Mouse (Mus musculus) adrenal gland, adult 2 months (tissue): ENCODE data around the gene Rad50. TPM values are rescaled to one million over a fixed set of nuclear protein-coding genes. Genes with fewer than 3 reads are reported as not detected.
A peak's percentile ranks its signal among the peaks of the same experiment; 100 is the strongest.

ENCODE experiments used
- DNase-seq: peaks from one replicate; pipeline ENCODE4 v3.0.0; 2021
- polyA plus RNA-seq: library from polyadenylated mRNA; depleted of rRNA; stranded (reverse); fragments of >200 nt; gene quantifications from 2 replicates; pipeline ENCODE4 v1.2.3, GENCODE M21; 2012
- total RNA-seq, 2 experiments: library from RNA; stranded (reverse); gene quantifications; 2 replicates each; pipeline ENCODE4 v1.2.3; 2021

Gene Rad50
- total and polyA plus RNA-seq, 3 experiments = 3.6 to 13.8 (median 11.6) TPM

DNA sequence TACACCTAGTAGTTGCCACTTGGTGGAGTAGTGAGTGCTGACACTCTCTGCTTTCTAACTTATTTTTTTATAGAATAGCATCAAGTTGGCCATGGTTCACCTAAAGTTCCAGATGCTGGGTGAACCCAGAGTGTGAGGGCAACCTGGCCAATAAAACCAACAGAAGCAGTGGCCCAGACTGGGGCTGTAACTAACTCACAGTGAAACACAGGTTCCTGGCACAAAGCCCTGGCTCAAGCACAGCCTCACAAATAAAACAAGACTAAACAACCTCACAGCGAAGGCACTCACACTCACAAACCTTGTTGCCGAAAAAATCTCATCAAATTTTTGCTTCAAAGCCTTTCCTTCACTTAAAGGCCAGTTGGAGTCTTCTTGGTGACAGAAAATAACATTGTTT is 8.6 kb downstream of the Rad50 start:
- DNase-seq = no peak

DNA sequence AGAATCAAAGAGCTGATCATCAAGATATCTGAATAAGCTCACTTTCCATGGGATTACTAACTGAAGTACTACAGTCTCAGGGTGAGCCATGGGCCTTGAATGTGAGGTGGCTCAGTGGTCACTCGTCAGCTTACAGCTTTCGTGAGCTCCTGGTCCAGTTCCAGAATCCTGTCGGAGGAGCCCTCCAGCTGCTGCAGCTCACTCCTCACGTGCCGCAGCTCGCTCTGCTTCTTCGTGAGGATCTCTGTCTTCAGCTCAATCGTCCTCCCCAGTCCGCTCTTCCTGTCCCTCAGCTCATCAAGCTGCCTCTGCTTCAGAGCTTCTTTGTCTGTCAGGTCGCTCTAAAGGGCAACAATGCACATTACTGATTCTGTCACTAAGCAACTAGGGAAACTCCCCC is 15.1 kb downstream of the Rad50 start:
- no peak for DNase-seq

DNA sequence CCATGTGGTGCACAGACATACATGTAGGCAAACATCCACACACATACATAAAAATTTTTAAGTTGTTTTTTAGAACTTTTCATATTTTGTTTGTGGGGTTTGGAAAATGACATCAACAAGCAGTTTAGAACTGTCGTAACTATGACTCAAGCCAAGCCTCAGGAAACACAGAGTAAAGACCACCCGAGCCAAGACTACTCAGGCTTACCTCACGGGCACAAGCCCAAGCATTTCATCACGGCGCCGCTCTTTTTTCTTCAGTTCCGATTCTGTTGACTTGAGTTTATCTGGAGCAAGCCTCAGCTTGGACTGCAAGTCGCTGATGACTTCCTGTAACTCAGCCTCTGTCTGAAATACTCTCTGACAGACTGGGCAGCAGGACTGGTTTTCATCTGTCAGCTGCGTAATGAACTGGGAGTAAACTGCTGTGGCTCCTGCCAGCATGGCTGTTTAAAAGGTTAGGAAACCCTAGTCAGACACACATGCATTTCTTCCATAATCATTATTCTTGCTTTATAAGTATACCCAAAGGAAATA is 24.1 kb downstream of the Rad50 start:
- no peak for DNase-seq

DNA sequence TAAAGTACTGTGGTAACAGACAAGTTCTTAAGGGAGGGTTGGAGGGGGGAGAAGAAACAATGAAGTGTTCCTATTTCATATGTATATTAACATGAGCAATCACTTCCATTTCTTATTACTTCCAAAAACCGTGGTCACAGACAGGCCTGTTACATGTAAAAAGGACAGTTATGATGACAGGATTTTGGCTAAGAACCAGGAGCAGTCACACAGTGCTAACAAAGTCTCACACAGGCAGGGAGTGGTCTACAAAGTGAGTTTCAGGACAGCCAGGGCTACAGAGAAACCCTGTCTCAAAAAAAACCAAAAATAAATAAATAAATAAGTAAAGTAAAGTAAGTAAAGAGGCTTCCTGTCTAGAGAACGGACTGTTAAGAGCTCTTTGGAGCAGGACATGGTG is 24.9 kb downstream of the Rad50 start:
- no peak for DNase-seq

DNA sequence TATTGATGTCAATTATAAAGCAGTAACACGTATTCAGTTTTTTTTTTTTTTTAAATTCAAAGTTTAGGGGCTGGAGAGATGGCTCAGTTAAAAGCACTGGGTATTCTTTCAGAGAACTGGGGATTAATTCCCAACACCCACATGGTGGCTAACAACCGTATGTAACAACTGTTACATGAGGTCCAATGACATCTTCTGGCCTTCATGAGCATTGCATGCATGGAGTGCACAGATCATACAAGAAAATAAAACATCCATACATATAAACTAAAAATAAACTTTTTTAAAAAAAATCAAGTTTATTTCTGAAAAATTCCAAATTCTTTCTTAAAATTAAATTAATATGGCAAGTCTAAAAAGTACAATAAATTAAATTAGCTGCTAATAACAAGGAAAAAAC is 25.4 kb downstream of the Rad50 start:
- DNase-seq = no peak

DNA sequence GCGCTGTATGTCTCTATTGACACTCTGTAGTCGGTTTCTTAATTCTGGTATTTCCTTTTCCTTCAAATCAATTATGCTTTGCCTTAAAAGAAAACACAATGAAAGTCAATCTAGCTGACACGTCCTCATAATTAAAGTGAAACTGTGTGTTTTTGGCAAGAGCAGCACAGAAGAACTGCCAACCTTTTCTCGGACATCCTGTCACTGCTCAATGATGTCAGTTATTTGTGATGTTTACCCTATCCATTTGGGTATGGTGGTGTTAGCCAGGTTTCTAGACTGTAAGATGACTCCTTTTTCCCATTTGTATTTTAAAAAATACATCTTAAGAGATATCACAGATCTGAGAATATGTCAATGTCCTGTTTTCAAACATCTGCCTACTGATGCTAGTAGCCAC is 27.0 kb downstream of the Rad50 start:
- no peak for DNase-seq

DNA sequence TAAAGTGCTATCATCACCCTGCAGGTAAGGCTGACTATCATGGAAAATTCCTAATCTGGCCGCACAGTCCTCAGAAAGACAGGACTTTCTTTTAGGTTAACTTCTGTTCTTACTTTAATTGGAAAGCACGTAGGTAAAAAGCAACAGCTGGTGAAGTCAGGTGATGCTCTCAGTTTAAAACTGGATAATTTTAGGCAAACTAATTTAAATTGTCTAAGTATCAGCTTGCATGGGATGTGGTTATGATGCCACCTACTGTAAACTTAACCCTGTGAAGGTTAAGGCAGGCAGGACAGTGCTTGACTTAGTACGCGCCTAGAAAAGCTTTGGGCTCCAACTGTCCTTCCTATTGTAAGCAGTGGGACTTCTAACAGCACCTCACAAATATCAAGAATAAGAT is 35.7 kb downstream of the Rad50 start:
- DNase-seq = no peak

DNA sequence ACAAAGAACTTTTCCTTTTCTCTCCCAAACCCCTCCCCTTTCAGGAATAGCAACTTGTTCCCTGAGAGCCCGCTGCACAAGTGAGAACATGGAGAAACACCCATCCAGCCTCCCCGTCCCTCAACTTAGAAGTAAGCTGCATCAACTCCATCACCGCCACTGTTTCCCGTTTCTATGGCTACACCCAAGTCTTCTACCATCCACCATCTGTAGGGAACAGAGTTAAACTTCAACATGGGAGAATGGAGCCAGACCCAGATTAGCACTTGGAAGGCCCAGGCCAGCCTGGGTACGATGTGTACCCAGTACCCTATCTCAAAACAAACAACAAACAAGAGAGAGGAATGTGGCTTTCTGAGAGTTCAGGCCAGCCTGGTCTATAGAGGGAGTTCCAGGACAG is 43.0 kb downstream of the Rad50 start:
- DNase-seq = no peak

DNA sequence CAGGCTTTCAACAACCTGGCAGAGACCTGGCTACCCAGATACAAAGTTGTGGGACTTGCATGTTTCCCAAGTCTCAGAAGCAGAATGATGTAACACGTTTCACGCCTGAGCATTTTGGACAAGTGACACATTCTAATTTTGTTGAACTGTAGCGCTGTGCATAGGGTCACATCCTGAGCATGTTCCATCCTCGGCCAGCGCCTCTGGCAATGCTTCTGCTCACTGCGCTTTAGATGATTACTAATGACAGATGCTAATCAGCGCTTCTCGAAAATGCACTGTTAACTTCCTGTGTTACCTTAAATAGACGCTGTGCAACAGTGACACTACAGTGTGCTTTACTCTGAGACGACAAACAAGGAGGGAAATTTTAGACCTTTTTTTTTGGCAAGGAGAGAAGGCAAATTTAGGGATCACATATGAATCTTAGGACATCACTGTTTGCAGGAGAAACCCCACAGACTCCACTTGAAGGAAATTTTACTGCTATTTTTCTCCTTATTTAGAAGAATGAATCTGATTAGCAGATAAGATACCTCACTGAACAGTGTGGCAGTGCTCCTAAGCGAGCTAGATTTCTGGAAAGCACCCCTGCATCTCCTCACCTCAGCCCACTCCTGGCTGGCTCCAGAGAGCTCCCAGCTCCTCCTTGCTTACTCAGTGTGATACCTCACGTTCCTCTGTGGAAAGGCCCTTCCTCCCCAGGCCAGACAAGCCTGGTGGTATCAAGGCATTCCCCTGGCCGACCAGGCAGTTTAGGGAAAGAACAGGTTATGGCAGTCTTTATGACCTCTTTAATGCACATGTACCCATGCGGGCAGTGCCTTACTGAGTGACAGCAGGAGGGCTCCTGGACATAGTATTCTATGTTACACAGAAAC is 44.1 kb downstream of the Rad50 start:
- no peak for DNase-seq

DNA sequence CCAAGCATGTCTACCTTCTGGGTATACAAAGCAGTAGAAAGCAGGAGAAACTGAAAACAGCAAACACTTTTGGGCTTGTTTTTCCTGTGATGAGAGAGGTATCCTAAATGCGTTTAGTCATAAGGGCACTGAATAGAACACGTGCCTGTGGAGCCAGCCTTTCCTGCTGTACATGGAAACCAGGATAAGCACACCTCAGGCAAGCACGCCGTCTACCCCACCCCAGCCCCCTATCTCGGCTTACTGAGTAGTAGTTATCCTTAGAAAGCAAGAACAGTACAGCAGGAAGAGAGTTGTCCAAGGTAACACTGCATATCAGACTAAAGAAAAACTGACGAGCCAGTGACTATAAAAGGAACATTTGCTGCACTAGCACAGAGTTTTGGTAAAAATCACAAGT is 49.3 kb downstream of the Rad50 start:
- no peak for DNase-seq

DNA sequence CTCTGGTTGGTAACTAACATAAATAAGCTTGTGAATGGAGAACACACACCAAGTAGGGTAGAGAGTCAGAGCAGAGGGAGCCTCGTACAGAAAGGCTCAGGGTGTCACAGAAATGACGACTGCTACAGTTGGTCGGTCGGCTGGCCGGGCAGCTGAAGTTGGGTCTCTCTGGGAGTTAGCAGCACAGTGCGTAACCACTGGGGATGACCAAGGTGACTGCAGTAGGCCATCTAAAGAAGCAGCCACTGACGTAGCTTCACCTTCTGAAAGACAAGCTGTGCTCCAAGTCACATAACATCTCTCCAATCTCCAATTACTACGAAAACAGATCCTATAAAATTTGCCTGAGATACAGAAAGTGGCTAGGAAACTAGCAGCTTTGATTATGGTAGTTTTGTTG is 49.7 kb downstream of the Rad50 start:
- DNase-seq = no peak

DNA sequence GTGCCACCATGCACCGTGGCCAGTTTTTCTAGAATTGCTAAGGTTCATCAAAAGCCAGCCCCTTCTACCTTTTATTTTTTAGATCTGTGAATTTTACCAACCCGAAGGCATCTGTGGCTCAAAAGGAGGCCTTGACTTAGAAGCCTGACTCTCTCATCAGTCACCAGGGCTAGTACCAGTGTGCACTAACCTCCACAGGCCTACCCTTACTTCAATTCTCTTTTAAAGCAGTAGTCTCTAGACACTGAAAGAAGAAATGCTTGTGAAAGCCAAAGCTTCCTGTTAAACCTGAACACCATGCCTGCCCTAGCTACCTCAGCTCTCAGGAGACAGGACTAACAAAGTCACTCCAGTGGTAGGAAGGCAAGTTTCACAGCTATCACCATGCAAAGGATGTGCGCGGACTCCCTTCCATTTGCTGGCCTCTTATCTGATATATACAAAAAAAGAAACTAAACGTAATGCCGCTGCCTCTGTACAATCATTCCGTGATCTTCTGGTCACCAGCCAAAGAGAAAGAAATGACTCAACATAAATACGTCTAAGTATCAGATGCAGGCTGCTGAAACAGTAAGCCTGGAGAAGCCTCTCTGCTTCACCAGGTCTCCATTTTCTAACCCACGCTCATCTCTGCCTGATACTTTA is 50.4 kb downstream of the Rad50 start:
- peak; percentile 7 for DNase-seq

DNA sequence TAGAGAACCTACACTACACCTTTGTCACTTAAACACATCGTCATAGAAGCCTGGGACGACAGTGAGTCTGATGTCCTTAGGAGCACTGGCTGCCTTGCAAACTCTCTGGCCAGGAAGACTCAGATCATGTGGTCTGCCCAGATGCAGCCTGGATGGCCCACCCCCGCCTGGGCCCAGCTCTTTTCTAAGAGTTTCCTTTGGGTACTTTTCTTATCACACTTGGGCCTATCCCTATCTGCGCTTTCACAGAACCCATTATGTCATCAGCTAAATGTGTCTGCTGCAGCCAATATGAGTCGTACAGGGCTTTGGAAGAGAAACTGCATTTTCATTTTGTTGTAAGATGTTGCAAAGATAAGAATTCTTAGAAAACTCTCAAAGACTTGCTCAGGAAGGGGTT is 52.1 kb downstream of the Rad50 start:
- no peak for DNase-seq

DNA sequence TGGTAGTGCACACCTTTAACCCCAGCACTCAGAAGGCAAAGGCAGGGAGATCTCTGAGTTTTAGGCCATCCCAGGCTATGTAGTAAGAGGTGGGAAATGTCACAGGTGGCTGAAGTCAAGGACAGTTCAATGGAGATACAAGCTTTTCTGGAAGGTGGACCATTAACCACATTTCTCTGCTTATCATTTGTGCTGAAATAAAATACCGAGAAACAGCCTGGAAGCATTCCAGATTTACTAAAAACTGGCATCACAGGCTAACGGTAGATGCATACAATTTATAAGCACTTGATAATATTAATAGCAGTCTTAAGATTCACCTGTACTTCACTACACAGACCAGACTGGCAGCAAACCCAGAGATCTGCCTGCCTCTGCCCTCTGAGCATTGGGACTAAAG is 54.7 kb downstream of the Rad50 start:
- no peak for DNase-seq

DNA sequence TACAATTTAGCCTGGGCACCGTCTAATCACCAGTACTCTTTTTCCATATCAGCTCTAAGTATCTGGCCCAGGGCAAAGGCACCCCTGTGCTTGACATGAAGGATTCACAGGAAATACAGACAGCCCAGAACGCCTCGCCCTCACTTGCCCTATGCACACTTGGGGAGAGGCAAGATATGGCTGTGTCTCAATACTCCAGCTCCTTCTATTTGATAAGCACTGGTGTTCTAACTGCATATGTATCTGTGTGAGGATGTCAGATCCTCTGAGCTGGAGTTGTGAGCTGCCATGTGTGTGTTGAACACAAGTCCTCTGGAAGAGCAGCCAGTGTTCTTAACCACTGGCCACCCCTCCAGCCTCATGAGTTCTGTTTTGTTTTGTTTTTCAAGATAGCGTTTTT is 55.7 kb downstream of the Rad50 start:
- no peak for DNase-seq

DNA sequence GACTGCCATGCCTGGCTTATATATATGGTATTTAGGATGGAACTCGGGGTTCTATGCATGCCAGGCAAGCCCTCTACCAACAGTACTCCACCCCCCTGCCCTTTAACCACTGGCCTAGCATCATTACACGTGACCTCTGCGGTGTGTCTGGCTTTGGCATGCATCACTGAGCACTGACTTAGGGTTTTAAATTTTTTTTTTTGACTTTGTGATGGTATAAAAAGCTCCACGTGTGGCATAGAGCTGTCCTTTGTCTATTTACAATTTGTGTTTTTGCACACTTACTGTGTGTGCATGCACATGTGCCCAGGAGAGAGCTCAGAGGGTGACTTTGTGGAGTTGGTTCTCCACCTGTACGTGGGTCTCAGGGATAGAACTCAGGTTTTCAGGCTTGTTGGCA is 63.1 kb downstream of the Rad50 start:
- no peak for DNase-seq

DNA sequence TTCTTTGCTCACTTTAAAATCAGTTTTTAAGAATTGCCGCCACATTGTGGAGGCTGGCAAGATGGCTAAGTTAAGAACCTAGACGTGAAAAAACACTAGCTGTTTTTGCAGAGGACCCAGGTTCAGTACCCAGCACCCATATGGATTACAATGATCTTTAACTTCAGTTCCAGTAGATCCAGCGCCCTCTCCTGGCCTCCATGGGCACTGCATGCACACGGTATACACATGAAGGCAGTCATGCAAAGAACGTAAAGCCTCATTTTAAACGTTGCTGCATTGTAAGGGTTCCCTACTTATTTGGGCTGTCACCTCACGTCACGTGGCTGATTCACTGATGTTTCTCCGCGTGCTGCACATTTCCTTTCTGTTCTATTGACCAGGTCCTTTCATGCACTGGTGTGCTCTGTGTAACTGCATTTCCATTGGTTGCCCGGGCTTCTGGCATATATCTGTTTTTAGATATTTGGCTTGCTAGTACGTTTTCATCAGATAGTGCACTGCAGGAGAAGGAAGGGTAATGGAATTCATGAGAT is 64.3 kb downstream of the Rad50 start:
- DNase-seq = no peak

DNA sequence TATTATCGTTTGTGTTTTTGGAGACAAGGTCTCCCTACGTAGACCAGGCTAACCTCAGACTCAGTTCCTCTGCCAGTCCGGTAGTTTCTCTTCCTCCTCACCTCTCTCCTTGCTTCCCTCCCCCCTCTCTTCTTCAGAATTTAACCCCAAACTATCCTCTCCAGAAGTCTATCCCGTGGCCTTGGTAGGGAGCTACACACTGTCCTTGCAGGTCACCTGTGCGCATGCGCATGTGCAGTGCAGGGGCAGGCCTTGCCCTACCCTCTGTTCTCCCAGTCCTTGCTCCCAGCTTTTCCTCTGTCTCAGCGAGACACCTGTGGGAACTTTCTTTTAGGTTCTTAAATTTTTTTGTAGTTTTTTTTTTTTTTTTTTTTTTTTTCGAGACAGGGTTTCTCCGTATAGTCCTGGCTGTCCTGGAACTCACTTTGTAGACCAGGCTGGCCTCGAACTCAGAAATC is 69.3 kb downstream of the Rad50 start:
- no peak for DNase-seq

DNA sequence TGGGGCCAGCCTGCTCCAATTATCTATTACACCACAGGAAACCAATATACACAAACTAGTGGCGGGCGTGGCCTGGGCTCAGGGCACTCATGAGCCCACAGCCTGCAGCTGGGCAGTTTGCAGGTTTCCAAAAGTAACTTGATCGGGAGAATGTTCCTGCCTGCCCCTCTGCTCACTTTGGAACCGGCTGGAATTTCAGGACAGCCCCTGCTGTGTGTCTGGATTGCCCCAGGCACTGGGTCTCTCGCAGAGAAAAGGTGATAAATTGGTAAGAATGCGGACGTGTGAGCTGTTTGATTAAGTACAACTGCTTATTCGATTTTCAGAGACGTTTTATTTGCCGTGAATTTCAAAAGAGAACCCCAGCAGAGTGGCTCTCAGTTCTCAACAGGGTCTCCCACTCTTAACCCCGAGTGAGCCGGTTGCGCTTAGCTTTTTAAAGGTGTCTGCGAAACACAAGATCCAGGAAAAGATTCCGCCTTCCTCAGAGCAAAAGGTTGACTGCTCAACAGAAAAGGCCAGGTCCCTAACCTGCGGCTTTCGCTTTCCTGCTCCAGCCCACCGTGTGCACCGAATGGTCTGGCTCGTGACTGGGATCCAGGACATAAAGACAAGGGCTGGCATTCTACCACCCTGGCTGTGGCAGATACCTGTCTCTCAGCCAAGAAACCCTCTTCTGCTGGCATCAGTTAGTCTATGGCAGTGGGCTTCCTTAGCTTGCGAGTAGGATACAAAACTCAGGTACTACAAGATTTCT is 69.9 kb downstream of the Rad50 start:
- DNase-seq = no peak

DNA sequence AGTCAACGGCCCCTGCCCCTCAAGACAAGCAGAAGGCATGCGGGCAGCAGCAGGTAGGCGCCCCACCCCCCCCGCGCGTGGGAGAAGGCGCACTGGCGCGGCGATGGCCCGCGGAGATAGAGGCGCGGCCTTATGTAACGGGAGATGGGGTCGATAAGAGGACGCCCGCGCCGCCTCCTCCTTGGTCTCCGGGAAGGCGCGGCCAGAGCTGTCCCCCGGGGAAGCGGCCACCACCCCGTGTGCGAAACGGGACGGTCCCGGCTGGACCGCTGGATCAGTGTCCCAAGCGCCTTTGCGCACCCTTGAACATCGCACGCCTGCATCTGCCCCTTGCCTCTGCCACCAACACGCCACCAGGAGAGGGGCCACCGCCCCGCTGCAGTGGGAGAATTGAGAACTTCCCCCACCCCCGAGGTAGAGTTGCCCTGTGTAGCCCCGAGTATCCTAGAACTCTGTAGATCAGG is 70.9 kb downstream of the Rad50 start:
- peak; percentile 21 for DNase-seq

DNA sequence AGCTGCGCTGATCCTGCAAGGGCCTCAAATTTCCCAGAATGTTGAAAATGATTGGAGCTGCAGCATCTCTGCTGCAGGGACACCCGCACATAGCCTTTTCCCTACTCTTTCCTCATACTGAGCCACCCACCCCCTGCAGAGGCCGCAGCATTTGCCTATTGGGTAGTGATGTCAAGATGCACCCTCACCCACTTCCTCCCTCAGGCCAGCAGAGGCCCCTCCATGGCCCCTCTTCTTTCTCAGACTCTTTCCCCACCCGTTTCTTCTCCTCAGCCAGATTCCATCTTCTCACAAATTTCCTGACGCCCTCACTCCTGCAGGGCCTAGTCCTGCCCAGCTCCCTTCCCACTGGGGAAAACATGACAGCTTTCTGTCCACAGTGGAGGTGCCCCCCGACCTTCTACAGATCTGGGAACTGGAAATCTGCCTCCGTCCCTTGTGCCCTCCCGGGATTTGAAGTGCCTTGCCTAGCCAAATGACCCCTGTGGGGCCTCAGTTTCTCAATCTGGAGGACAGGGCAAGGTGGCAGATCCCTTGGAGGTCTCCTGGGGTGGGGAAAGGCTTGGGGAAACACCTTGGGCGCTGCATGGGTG is 71.4 kb downstream of the Rad50 start:
- no peak for DNase-seq

DNA sequence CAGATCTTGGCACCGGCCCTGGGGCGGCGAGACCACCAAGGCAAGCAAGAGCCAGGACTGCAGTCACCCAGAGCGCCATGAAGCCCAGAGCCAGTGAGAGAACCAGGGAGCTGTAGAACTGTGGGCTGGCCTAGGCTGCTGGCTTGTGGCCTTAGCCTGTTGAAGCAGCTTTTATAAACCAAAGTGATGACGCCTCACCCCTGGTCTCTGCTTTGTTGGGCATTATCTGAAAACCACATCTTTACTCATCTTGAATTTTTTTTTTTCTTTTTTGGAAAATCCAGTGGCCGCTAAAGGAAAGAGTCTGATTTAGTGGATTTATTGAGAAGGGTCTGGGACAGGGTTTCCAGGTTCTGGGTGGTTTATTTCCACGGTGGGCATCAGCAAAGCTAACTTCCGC is 72.6 kb downstream of the Rad50 start, which contains the start of gene Il13:
Il13 (minus strand) TSS at position 147 of the 400 bp plus-strand sequence.
- DNase-seq = no peak
